Mouse (Mus musculus) colon, adult 2 months (tissue): ENCODE data around the gene Mt4. TPM values are rescaled to one million over a fixed set of nuclear protein-coding genes. Genes with fewer than 3 reads are reported as not detected.

Experiments used
- polyA plus RNA-seq: library from polyadenylated mRNA; depleted of rRNA; stranded (reverse); fragments of >200 nt; gene quantifications from 2 replicates; pipeline ENCODE4 v1.2.3, GENCODE M21; 2012; rRNA removed

Mt4 gene
- 0.80 TPM in 1 of 2 replicates, not detected in the other for polyA plus RNA-seq

DNA sequence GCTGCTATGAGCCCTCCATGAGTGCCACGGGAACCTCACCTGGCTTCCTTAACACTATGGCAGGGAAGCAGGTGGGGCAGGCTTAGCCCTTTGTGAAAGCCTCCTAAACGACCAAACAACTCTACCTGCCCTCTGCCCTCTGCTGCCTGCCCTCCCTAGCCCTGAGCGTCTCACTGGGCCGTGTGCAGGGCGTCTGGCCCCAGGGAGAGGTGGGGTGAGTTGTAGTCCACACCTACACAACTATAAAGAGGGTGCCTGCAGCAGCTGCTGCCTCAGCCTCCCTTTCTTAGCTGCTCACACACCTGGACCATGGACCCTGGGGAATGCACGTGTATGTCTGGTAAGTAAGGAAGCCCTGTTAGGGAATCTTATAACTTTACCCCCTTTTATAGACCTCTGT, at the start of gene Mt4:
Gene Mt4, plus strand, starts transcription at position 265 of the 400 bp plus-strand sequence.

DNA sequence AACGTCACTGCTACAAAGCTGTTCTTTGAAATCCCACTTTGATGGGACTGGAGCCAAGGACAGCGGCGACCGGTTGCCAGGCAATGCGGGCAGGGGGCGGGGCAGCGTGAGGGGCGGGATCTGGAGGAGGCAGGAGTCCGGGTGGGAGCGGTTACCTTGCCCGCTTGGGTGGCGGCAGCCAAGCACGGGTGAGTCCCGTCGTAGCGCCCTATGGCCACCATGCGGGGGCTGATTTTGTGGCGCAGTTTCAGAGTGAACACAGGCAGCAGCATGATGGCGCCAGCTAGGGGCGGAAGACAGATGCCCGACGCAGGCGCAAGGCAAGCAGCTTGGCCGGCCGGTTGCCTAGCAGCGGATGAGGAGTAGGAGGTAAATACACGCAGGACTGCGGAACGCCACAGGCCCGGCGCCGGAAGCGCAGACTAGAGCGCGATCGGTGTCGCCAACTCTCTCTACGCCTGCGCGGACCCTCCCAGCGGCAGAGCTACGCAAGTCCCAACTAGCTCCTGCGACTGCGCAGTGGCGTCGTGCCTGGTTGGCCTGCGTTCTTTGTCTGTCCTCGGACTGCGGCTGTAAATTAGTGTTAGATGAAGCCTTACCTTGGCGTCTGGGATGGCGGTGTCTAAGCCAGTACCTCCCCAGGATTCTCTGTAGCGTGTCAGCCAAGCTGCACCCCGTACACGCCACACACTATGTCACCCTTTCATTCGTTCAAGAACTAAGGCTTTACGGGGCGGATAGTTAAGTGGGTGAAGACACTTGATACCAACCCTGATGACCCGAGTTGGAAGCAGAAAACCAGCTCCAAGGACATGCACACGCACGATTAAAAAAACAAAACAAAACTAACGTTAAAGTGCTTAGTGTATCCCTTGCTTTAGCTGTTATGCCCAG, 38.7 kb upstream of the Mt4 start, which contains the start of gene Bbs2:
Gene Bbs2, minus strand, starts transcription at position 848 of the 894 bp plus-strand sequence.

GRCm38 (mm10) chr8:94152513-94153300, 15.7 kb downstream of the Mt4 start, which contains the start of gene Mt3:
Gene Mt3 (plus strand): TSS chr8:94152607.

DNA sequence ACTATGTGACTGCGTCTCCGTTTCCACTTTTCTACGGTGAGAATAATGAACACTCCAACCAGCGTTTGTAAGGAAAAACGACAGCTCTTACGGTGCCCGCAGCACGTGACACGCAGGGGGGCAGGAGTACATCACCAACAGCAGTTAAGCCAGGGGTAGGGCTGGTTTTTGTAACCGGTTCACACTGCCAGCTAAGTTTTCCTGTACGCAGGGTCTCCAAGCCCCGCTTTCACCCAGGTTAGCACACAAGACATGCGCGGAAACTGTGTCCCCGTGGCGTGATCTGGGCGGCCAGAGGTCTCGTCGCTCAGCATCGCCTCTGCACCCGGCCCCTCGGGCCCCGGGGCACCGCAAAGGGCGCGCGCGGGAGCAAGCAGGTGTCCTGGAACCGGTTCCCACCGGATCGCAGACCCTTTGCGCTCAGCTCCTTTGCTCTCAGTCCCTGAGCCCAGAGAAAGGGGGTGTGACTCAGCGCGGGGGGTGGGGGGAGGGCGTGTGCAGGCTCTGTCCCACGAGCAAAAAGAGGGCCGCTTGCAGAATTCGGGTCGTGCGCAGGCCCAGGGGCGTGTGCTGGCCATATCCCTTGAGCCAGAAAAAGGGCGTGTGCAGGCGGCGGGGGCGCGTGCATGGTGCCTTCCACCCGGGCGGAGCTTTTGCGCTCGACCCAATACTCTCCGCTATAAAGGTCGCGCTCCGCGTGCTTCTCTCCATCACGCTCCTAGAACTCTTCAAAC, 35.2 kb downstream of the Mt4 start, which contains the start of gene Mt2:
Gene Mt2, plus strand, starts transcription at position 590 of the 734 bp plus-strand sequence.

GRCm38 (mm10) chr8:94178857-94179712, 42.1 kb downstream of the Mt4 start, which contains the start of gene Mt1:
Gene Mt1 (plus strand): TSS chr8:94179082.

Other genes with a start within 250 kb of the Mt4 start
- 127 and 138 TPM in 2 replicates for gene Amfr, start 124.4 kb upstream of the Mt4 start, polyA plus RNA-seq
- 64.6 and 78.5 TPM in 2 replicates for gene Nudt21, start 100.2 kb upstream of the Mt4 start, polyA plus RNA-seq
- gene Ogfod1, start 100.0 kb upstream of the Mt4 start, polyA plus RNA-seq: 3.8 and 4.0 TPM in 2 replicates
- gene Bbs2, start 38.3 kb upstream of the Mt4 start, polyA plus RNA-seq: 9.0 and 10.7 TPM in 2 replicates
- gene Mt3, start 15.4 kb downstream of the Mt4 start, polyA plus RNA-seq: 22.3 and 24.5 TPM in 2 replicates
- gene Mt2, start 35.5 kb downstream of the Mt4 start, polyA plus RNA-seq: 88.7 and 131 TPM in 2 replicates
- 1,409 and 1,808 TPM in 2 replicates for gene Mt1, start 41.9 kb downstream of the Mt4 start, polyA plus RNA-seq
- gene Nup93, start 77.4 kb downstream of the Mt4 start, polyA plus RNA-seq: 11.1 and 11.9 TPM in 2 replicates
- gene Slc12a3, start 192.0 kb downstream of the Mt4 start, polyA plus RNA-seq: 0.03 and 0.22 TPM in 2 replicates
- gene Herpud1, start 249.2 kb downstream of the Mt4 start, polyA plus RNA-seq: 337 and 422 TPM in 2 replicates